Mouse (Mus musculus) G1E (cell line): ENCODE data around the gene Ap5s1.

ENCODE experiments used
- CTCF ChIP-seq: IDR thresholded peaks from 2 replicates; pipeline ENCODE4 v1.5.1; 2012; ENCODE audit warnings: low read depth, low read length, inconsistent platforms, mixed read lengths
- GATA1 ChIP-seq: IDR thresholded peaks from 2 replicates; pipeline ENCODE4 v1.6.1; 2012; ENCODE audit warnings: borderline replicate concordance, low read length, inconsistent platforms, mixed read lengths
- POLR2AphosphoS5 ChIP-seq: IDR thresholded peaks from 2 replicates; pipeline ENCODE4 v1.6.1; 2012; ENCODE audit warnings: low read depth, low read length, inconsistent platforms; ENCODE audit not compliant: insufficient replicate concordance
- TAL1 ChIP-seq: conservative IDR thresholded peaks from 2 replicates; pipeline ENCODE4 v1.6.1; 2012; ENCODE audit warnings: low read depth, low read length, inconsistent platforms, mixed read lengths

DNA sequence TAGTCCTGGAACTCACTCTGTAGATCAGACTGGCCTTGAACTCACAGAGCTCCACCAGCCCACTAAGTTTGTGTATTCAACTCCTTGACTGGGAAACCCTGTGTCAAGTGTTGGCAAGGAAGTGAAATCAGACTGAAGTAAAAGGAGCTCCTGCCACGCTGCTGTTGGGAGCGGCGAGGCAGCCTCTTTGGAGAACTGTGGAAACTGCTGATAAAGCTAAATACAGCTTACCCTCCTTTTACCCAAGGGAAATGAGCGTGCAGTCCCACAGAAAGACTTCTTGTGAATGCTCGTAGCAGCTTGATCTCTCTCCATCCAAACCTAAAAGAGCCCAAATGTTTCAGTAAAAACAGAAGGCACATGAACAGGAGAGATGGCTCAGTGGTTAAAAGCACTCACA, 15.7 kb downstream of the Ap5s1 start:
- no peak for TF ChIP-seq GATA1
- TF ChIP-seq CTCF: no peak
- TF ChIP-seq TAL1: no peak
- no peak for TF ChIP-seq POLR2AphosphoS5
